Mouse (Mus musculus): ENCODE results near the gene Exosc2.
A peak's percentile ranks its signal among the peaks of the same experiment; 100 is the strongest.

The Exosc2 gene

DNA sequence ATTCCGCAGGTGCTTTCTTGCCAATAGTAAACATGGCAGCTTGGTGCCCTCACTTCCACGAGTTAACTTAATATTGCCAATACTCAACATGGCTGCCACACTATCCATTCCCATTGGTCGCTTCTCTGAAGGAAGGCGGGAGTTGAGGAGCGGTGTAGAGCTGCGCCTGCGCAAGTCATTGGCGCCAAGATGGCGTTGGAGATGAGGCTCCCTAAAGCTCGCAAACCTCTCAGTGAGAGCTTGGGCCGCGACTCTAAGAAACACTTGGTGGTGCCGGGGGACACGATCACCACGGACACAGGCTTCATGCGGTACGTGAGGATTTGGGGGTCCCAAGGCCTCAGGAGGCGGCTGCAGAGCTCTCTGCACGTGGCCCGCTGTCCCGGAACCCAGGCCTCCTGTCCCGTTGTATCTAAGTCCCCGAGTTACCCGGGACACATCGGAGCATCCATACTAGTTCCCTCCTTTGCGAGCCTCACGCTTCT is at the start of gene Exosc2:
Gene Exosc2 (plus strand): TSS at position 165 of the 485 bp plus-strand sequence.
- peak; percentile 97 for DNase-seq (ENCODE audit: low read depth, low spot score)

DNA sequence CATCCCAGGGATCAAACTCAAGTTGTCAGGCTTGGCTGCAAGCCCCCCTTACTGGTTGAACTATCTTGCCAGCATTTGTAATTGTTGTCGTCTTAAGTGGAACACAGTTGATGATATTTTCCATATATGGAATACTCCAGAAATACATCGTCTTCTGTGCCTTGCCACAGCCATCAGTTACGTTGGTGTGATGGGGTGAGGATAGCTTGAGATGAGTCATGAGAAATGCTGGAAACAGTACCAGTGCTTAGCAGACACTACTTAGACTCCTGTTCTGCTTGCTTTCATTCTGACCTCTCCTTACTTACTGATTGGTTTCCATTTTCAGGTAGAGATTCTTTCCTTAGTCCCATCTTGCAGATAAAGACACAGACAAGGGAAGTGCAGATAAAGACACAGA is 37.0 kb upstream of the Exosc2 start:
- DNase-seq (ENCODE audit: low read depth, low spot score) = no peak

DNA sequence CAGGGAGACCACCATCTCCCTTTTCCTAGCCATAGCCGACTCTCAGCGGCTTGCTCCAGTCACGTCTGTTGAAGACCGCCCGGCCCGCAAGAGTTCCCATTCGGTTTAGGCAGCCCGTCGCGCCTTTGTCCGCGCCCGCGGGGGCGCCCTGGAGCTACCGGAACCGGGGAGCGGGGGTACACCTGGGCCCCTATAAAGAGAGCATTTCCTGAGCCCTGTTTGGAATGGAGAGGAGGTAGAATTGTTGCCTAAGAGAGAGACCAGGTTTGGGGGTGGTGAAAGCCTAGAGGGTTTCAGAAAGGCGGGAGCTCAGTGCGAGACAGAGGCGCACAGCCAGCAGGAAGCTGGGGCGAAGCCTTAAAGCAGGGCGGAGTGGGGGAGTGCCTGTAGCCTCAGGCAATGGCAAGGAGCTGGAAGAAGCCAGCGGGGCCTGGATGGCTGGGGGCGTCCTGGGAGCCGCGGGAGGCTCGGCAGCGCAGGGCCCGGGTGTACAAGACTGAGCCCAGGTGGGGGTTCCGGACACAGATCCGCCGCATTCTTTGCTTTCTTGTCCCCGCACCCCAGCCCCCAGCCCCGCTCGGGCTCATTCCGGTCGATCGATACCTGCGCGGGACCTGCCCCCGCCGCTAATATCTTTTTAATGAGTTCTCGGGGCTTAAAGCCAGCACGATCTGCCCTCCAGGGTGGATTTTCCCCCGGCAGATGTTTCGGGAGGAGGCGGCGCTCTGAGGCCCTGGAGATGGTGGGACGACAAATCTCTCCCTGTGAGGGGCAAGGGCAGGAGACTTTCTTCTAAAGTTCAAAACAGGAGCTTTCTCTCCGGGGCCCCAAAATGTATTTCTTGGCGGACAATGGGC is 35.0 kb upstream of the Exosc2 start:
- DNase-seq (ENCODE audit: low read depth, low spot score) = no peak

DNA sequence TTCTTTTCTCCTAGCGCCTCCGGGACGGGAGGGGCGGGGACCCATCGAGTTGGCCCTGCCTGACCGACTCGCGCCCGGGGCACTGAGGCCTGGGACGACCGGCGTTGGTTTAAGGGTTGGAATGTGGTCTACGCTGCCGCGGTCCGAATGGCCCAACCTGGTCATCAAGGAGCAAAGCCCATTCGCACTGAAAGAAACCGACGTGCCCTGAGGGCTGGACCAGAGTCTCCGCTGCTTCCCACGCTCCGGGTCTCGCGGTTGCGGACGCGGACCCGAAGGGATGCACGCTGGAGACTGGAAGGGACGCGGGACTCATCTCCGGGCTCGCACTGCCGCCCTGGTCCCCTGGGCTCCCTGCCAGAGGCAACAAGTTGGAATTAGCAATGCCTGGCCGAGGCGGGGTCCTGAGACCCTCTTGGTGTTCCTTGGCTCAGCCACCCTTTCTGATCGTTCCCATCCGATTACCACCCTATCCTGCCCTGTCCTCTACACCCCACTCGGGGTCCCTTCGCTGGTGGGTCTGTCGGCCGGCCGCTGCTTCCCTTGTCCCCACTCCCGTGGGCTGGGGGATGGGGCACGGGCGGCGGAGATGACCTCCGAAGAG is 34.3 kb upstream of the Exosc2 start:
- DNase-seq (ENCODE audit: low read depth, low spot score) = peak; percentile 19

DNA sequence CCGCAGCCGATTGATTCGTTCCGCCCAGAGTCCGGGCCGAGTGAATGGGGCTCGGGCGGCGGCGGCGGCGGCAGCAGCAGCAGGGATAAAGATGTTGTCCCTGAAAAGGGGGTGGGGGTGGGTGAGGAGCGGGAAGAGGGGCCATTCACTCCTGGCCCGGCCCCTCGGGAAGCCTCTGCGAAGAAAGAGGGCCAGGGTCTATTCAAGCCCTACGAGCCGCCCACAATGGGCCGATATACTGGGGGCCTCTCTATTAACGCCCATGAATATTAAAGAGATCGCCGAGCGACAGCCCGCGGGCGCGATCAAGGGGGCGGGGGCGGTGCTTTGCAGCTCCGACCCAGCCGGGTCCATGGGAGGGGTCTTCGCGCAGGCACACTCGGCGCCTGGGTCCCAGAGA is 33.8 kb upstream of the Exosc2 start:
- no peak for DNase-seq (ENCODE audit: low read depth, low spot score)

DNA sequence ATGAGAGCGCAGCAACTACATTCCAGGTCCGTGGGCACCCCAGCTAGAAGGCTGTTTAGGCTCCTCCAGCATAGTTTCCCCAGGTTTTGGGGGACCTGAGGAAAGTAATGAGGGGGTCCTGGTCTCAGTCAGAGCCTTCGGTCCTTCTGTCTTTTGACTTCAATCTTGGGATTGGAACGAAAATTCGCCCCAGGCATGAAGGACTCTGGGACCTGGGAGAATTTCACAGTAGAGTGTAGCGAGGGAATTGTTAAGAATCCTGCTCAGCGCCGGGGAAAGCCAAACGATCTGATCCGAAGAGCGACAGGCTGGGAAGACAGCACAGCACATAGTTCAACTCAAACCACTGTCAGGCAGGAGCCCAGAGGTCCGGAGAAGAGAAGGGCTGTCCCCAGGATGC is 33.2 kb upstream of the Exosc2 start:
- peak; percentile 17 for DNase-seq (ENCODE audit: low read depth, low spot score)

DNA sequence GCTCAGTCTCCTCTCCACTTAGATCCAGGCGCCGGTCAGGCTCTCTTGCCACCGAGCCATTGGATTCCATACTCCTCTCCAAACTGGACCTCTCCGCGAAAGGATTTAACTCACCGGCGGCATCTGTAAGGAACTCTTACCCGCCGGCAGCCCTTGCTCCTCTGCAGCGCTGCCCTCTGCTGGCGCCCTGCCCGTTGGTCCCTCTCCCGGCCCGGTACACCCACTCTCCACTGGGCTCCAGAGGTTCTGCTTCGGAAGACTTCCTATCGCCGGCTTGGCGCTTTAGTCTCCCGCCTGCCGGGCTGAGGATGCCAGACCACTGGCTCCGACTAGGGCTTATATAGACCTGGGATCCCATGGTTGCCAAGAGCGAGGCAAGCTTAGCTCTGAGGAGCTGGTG is 32.7 kb upstream of the Exosc2 start:
- peak; percentile 44 for DNase-seq (ENCODE audit: low read depth, low spot score)

DNA sequence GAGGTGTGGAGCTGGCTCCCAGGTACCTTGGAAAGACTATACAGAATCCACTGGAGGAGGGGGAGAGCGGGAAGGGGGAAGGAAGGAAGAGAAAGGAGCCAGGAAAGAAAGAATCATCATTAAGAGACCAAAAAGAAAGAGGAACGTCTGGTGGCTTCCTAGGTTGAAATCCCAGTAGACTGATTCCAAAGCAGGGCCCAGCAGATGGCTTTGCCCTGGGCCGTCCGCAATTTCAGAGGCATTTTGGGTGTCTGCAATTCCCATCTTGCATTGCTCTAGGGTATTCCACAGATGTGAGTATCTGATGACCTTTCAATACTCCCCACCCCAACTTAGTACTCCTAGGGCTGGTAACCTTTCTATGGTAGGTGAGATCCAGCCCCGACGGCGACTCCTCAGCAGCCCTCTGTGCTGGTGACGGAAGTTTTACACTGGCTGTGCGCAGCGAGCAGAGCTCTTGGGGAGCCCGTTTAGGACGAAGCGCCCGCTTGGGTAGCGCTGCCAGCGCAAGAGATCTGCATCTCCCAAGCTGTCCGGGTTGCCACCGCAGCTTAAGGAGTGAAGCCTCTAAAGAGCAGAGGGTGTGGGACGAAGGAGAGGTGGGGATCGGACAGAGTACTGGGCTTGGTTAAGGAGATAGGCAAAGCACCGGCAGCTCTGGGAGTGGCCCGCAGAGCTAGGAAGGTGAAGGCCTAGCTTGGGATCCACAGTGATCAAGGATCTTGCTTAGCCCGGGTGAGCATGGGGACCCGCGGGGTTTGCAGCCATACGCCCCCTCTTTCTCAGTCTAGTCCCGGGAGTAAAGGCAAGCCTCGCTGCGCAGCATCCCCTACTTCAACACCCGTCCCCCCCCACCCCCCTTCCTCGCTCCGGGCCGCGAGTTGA is 31.7 kb upstream of the Exosc2 start:
- DNase-seq (ENCODE audit: low read depth, low spot score) = peak; percentile 3

DNA sequence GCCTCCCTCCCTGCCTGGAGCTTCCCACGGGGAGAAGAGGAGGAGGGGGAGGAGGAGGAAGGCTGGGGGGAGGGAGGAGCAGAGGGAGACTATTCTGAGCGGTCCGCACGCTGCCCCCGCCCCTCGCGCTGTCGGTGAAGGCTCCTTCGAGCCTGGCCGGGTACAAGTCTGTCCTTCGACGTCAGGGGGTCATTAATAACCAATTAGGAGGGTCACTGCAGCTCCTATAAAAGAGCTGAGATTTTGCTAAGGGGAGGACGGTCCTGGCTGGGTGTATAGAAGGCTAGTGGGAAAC is 31.1 kb upstream of the Exosc2 start:
- DNase-seq (ENCODE audit: low read depth, low spot score) = no peak

DNA sequence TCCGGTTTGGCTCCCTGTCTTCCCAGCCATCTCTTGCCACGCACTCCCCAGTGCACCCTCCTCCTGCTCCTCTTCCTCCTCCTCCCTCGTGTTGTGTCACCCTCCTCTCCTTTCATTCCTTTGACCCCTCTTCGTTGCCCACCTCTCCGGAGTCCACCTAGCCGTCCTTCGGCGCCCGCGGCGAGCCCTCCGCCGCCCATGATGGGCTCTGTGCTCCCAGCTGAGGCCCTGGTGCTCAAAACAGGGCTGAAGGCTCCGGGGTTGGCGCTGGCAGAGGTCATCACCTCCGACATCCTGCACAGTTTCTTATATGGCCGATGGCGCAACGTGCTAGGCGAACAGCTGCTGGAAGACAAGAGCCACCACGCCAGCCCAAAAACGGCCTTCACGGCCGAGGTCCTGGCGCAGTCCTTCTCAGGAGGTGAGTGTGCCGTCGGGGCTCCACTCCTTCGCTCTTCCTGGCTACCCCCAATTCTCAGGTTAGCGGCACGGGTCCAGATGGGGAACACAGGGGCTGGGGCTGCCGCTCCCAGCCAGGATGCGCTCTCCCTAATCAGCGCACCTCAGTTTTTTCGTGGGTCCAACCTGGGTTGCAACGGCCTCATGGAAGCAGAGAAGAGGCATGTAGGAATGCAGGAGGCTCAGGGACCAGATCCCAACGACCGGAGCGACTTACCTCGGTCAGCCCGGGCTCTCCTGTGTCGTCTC is 30.5 kb upstream of the Exosc2 start, which contains the start of gene Prdm12:
Gene Prdm12 (plus strand): TSS at position 137 of the 708 bp plus-strand sequence.
- DNase-seq (ENCODE audit: low read depth, low spot score) = peak; percentile 13

DNA sequence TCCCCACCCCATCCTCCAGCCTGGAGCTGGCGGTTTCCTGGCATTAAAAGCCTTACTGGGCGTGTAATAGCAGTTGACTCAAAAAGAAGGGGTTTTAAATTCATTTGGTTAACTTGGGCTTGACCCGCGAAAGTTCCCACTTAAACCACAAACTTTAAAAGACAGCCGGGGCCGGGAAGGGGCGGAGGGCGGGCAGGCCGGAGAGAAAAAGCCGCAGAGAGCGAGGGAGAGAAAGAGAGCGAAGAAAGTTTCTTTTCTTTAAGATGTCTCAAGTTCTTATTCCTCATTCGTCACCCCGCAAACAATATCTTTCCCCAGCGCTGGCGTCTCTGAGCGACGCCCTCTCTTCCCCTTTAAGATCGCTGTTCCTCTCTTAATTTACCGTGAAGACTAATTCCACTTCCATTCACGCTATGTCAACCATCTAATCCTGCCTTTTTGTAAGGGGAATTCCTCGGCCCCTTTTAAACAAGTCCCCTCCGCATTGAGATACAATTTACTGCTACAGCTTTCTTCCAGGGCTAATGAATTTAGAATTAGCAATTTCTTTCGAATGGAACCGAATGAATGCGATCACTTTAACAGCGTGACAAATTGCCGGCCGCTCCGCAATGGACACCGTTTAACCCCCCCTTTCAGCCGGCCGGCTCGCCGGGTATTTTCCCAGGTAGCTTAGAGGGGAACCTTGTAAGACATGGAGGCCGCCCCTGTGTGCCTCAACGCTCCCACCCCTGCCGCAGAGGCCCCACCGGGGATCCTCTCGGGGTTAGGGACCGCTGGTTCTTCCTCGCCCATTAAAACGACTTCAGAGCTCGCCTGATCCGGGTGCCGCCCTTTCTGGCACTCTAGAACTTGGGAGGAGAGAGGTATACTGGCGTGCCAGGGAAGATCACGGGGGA is 29.7 kb upstream of the Exosc2 start:
- peak; percentile 16 for DNase-seq (ENCODE audit: low read depth, low spot score)

DNA sequence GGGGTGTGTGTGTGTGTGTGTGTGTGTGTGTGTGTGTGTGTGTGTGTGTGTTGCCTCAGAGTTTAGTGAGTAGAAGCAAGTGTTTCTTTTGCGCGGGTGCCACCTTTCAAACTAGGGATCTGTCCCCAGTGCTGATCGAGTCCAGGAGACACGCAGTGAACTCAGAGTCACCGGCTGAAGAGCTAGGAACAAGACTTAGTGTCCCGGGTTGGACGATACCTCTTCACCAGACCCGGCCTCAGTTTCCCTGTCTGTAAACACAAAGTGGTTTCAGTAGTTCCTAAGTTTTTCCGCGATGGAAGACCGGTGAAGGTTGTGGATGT is 29.0 kb upstream of the Exosc2 start:
- DNase-seq (ENCODE audit: low read depth, low spot score) = peak; percentile 13

DNA sequence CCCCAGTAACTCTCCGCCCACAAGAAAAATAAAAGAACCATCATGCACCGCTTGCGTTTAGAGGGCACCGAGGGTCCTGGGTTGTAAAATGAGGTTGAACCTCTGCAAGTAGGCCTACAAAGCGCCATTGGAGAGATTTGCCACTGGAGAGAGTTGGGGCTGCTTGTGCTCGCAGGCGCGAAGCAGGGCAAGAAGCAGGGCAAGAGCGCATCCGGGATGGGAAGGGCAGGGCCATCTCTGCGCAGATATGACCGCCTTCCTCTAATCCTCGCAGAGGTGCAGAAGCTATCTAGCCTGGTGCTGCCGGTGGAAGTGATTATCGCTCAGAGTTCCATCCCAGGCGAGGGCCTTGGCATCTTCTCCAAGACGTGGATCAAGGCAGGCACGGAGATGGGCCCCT is 28.6 kb upstream of the Exosc2 start:
- DNase-seq (ENCODE audit: low read depth, low spot score) = no peak

DNA sequence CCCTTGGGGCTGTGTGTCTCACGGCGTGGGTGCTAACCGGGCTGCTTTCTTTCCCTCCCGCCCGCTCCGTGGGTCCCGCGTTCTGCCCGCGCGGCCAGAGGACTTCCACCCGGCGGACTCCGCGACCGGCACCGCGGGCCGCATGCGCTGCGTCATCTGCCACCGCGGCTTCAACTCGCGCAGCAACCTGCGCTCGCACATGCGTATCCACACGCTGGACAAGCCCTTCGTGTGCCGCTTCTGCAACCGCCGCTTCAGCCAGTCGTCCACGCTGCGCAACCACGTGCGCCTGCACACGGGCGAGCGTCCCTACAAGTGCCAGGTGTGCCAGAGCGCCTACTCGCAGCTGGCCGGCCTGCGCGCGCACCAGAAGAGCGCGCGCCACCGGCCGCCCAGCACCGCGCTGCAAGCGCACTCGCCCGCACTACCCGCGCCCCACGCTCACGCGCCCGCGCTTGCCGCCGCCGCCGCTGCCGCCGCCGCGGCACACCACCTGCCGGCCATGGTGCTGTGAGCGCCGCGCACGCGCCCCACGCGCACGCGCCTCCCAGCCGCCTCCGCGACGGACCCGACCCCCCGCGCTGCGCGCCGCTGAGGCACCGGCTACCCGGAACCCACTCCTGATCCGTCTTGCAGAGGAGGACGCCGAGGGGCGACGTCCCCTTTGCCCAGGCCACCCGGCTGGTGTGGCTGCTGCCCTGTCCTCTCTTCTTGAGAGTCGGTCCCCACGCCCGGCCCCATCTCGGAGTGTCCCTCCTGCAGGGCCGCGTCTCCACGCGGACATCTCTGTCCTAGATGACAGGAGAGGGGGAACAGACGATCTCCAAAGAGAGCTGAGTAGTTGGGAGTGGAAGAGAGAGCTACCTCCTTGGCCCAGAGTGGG is 16.3 kb upstream of the Exosc2 start:
- no peak for DNase-seq (ENCODE audit: low read depth, low spot score)

DNA sequence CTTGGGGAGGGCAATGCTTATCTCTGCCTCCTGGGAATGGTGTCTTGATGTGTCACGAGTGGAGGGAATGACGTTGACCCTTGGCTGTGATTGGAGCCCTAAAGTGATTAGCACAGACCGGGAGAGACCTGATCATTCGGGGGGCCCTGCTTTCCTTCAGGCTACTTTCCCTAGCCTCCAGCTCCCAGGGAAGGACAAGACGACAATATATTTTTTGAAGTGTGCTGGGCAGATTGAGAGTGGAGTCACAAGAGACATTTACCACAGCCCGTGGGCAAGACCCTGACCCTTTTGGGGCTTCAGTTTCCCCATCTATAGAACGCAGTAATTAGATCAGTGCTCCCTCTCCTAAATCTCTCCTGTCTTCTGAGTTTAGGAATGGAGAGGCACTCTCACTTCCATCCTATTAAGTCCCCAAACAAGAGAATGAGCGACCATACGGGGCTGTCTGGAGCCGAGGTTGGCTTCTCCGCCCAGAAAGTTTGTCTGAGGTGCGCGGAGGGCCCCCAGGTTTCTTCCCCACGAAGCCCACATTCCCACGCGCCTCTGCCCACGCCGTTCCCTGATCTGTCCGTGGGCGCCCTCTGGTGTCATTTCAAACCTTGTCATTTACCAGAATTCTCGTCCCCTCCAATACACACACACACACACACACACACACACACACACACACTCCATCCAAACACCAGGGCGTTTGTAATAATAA is 15.5 kb upstream of the Exosc2 start:
- no peak for DNase-seq (ENCODE audit: low read depth, low spot score)

DNA sequence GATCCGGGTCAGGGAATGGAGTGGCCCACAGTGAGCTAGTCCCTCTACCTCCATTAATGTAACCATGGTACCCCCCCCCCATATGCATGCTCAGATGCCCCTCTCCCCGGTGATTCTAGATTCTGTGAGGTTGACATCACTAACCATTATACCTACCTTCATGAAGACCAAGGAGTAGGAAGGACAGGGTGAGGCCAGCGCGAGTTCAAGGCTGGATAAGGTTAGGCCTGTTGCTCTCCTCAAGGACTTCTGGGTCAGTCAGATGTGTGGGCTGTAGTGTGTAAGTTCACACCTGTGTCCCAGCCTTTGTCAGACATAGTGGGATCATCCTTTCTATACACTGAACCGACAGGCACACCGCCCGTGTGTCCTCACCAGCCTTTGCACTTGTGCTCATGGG is 14.1 kb upstream of the Exosc2 start:
- DNase-seq (ENCODE audit: low read depth, low spot score) = no peak

DNA sequence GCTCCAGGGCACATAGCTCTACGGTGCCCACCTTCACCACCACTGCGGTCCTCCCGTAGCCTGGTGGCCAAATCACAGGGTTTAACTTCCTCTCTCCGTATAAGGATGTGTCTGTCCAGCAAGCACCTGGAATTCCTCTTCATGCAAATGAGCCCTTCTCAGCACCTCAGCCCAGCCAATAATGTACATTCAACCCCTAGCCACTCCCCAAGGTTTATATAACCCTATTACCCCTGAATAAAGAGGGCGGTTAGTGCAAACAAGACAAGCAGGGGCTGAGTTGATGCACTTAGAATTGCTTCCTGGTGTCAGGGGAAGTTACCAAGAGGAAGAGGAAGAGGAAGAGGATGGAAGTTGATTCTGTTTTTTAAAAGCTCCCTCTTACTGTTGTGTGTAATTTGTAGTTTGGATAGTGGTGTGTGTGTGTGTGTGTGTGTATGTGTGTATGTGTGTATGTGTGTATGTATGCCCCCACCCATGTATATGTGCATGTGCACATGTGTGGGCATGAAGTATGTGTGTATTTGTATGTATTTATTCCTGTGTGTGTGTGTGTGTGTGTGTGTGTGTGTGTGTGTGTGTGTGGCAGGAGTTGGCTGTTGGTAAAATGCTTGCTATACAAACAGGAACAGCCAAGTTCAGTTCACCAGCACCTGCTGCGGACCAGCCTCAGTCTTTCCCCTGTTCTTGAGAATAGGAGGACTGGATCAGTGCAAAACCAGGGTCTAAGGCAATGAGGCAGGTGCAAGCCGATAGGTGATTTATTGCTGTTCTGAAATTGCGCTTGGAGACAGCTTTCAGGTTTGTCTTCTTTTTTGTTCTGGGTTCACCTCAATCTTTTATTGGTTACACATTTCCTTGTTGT is 7.3 kb upstream of the Exosc2 start:
- no peak for DNase-seq (ENCODE audit: low read depth, low spot score)

DNA sequence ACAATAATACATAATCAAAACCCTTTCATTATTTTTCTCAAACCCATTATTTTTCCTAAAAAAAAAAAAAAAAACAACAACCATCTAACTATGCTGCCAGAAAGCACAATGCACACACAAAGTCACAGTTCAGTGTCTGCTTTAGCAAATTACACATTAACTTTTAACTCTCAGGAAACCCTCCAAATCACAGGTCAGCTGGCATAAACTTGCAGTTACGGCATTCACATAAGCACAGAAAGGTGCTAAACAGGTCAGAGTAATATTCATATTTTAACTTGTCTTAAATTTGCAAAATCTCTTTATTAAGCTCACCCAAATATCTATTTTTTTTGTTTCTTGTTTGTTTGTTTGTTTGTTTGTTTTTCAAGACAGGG is 6.7 kb upstream of the Exosc2 start:
- DNase-seq (ENCODE audit: low read depth, low spot score) = no peak
